Mouse (Mus musculus) ES-Bruce4 (cell line): ENCODE measurements around the gene Fgfr1op.

ENCODE experiments used
- CTCF ChIP-seq: IDR thresholded peaks from one replicate; pipeline ENCODE4 v1.8.1; 2011; ENCODE audit warnings: low read depth, low read length
- POLR2A ChIP-seq: IDR thresholded peaks from one replicate; pipeline ENCODE4 v1.8.1; 2011; ENCODE audit warnings: low read length; ENCODE audit not compliant: insufficient read depth

DNA sequence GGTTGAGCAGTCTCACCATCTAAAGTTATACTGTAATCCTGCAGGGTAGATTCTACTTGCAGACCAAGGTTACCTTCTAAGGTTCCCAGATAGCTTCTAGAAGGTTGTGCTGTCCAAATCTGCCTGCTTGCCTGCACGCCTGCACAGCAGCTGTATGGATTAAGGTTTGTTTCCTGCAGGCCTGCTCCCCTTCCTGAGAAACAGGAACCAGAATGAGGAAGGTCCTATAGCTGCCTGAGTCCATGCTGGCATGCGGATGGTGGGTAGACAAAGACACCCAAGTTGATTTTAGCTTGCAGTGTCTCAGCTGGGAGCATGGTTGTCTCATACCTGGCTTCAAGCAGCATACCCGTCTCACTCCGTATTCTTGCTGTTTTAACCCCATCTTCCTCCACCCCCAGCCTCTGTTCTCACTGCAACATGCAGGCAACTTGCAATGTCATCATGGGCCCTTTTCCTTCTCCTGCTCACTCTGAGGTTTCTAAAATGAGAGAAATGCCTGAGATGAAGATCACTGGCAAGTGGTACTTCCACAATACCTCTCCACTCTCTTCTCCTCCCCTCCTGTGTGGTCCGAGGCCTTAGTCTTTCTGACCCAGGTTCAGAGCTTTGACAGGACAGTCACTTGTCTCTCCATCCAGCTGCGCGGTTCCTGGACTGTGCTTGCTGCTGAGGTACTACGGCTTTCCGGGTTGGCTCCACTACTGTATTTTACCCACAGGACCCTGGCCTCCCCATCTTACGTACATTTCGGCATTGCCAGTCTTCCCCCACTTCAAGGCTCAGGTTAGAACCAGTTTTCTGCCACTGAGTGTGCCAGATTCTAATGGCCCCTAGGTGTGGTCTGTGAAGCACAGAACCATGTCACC is 34.0 kb downstream of the Fgfr1op start:
- no peak for TF ChIP-seq CTCF
- TF ChIP-seq POLR2A: no peak
